Mouse (Mus musculus) heart, adult 11 months (tissue): Measurements from ENCODE around the gene Gm4969.
"Not testable (repeated sequence)": the region's sequence is repeated elsewhere in the genome, so short reads cannot be mapped to it uniquely, and the experiment has no call there.

Experiments used
- DNase-seq: peaks from one replicate; pipeline ENCODE4 v3.0.0; 2022

Gene Gm4969

GRCm38 (mm10) chr7:19093174-19093521, 25.0 kb downstream of the Gm4969 start:
- DNase-seq: peak; percentile 98

DNA sequence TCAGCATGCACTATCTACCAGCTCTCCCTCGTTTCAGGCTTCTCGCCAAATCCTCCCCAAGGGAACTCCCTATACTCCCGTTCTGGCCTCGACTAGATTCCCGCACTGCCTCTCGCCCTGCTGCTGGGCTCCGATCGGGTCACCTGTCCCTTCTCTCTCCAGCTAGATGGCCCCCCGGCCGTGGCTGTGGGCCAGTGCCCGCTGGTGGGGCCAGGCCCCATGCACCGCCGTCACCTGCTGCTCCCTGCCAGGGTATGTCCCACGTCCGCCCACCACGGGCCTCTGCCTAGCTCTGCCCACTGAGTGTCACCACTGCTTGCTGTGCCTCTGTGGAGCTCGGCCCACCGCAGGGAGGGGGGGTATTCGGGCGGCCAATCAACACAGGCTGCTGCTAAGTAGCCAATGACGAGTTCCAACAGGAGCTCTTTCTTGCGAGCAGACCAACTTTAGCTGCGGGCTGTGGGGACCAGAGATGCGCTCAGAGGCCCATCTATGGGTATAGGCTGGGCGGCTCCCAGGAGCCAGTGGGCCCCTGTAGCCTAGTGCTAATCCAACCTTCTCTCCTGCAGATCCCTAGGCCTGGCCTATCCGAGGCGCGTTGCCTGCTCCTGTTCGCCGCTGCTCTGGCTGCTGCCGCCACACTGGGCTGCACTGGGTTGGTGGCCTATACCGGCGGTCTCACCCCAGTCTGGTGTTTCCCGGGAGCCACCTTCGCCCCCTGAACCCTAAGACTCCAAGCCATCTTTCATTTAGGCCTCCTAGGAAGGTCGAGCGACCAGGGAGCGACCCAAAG, 25.6 kb downstream of the Gm4969 start:
- peak; percentile 99 for DNase-seq

- peak; percentile 94 for DNase-seq
These were observed 26.3 kb downstream of the Gm4969 start for GRCm38 (mm10) chr7:19091913-19092312.

DNA sequence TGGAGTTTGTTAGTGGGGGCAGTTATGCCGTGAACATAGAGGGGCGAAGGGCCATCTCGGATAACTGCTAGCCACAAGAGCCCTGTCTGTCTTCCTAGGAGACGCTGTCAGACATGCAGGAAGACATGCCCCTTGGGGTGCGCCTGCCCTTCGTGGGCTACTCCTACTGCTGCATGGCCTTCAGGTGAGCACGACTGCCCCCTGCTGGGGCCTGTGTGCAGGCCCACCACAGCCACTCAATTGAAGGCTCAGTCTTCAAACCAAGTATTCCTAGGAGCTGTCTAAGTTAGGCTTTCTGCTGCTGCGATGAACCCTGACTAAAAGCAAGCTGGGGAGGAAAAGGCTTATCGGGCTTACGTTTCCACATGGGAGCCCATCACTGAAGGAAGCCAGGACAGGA, 29.4 kb downstream of the Gm4969 start:
- DNase-seq: peak; percentile 95

GRCm38 (mm10) chr7:19086760-19087159, 31.4 kb downstream of the Gm4969 start:
- peak; percentile 94 for DNase-seq

- peak; percentile 95 for DNase-seq
These were observed 32.1 kb downstream of the Gm4969 start for GRCm38 (mm10) chr7:19086042-19086441.

DNA sequence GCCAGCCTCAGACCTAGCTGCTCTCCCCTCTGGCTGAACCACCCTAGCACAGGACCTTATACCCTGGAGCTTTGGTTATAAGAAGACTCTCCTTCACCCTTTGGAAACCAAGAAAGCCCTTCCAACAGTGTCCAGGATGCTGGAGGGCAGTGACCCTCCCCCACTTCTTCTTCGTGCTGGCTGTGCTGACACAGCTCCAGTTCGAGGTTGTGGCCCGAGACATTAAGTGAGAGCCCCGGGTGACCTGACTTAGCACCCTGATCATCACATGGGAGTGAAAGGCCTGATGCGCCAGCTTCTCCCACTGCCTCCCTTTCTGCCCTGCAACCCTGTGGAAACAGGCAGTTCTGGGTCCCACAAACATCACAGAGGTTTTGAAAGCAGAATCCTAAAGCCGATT, 32.7 kb downstream of the Gm4969 start:
- DNase-seq: no peak

DNA sequence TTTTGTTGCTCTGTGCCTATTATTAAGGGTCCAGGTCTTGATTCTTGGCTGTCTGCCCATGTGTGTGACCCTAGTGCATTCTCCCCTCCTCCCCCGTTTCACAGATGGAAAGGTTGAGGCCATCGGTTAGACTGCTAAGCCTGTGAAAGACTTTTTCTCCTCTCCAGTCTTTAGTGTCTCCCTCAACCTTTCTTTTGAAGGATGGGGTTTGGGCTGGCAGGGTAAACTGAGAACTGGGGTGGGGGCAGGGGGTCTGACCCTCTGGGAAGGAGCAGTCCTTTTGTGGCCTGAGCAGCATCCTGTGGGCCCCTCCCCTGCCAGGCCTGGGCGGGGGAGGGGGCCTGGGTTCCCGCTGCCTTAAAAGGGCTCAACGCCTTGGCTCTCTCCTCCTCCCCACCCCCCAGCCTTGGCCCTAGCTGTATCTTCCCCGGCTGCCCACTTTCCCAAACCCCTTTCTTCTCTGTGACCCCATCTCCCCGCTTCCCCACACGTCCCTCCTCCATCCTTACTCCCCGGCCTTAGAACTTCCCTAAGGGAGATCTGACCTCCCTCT, 33.2 kb downstream of the Gm4969 start:
- DNase-seq: peak; percentile 94

GRCm38 (mm10) chr7:19084277-19084771, 33.8 kb downstream of the Gm4969 start:
- DNase-seq: peak; percentile 97

- peak; percentile 98 for DNase-seq
These were observed 34.5 kb downstream of the Gm4969 start, which contains the start of gene Dmpk for GRCm38 (mm10) chr7:19083701-19084100. Gene Dmpk, plus strand, starts transcription at chr7:19083849.

DNA sequence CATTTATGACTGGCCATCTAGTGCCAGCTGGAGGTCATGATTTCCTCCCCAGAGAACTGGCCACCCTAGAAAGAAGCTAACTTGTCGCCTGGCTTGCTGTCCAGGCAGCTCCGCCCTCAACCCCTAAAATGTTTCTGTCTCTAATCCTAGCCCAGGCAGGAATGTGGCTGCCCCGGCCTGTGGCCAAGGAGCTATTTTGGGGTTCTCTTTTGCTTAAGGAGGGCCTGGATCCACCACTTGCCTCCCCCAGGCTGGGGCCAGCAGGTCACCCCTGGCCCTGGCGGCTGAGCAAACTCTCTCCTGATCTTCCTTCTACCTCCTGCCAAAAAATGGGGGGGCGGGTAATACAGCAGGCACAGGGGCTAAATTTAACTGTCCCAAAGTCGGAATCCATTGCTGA, 35.1 kb downstream of the Gm4969 start:
- DNase-seq: peak; percentile 99

- DNase-seq: peak; percentile 94
These were observed 36.0 kb downstream of the Gm4969 start for GRCm38 (mm10) chr7:19082171-19082570.

DNA sequence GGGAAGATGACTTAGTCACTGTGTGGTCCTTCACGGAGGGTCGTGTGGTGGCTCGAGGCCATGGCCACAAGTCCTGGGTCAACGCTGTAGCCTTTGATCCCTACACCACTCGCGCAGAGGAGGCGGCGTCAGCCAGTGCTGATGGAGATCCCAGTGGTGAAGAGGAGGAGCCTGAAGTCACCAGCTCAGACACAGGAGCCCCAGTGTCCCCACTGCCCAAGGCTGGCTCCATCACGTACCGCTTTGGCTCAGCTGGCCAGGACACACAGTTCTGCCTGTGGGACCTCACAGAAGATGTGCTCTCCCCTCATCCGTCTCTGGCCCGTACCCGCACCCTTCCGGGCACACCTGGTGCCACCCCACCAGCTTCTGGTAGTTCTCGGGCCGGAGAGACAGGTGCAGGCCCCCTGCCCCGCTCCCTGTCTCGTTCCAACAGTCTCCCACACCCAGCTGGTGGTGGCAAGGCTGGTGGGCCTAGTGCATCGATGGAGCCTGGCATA, 37.7 kb downstream of the Gm4969 start:
- DNase-seq: peak; percentile 90

DNA sequence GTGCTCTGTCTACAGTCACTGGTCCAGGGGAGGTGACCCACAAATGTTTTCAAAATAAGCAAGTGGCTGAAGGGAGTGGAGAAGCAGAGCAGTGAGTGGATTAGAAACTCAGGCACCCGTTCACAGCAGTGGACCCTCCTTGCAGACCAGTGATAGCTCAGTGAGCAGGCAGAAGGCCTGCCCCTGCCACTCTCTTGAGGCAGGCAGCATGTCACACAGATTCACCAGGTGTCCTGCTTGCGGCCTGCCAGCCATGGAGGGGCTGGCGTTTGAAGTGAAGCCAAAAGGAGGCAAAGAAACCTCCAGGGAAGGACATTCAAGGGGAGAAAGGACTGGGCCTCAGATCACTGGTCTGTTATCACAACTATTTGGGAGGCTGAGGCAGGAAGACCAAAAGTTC, 39.4 kb downstream of the Gm4969 start:
- DNase-seq: peak; percentile 91

DNA sequence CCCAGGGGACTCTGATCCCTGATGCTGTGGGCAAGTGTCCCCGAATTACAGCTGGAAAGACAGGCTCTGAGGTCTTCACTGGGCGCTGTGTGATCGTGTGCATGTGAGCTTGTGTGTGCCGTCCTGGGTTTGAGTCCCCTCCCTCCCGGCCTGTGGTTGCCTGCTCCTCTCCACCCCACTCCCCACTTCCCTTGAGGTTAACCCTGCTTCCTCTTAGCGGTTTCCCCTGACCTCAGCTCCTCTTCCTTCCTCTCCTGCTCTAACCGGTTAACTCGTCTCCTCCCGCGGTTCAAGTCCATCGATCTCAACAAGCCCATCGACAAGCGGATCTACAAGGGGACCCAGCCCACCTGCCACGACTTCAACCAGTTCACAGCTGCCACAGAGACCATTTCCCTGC, 40.4 kb downstream of the Gm4969 start:
- DNase-seq: peak; percentile 97

GRCm38 (mm10) chr7:19076586-19076991, 41.6 kb downstream of the Gm4969 start:
- peak; percentile 96 for DNase-seq

DNA sequence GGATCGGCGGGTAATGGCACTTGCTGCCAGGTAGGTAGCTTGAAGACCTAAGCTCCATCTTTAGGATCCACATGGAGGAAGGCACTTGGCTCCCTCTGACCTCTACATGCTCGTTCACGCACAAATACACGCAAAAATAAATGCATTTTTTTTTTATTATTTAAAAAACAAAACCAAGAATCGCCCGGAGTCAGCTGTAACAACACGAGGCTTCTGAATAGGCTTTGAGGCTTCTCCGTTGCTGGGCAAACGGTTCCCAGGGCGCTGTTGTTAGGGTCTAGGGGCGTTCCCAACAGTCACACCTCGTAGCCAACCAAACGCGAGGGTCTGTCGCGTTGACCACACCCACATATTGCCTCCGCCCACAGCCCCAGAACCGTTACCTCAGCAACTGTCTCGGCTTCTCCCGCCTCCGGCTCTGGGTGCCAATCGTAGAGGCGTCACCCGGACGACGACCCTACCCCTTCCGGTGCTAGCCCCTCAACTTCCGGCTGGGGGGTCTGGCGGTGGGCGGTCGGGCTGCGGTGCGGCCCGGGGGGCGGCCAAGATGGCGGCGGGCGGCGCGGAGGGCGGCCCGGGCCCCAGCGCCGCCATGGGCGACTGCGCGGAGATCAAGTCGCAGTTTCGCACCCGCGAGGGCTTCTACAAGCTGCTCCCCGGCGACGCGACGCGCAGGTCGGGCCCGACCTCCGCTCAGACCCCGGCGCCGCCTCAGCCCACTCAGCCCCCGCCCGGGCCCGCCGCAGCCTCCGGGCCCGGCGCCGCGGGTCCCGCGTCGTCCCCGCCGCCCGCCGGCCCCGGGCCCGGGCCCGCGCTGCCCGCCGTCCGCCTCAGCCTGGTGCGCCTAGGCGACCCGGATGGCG, 42.2 kb downstream of the Gm4969 start, which contains the start of gene Dmwd:
Gene Dmwd, plus strand, starts transcription at position 505 of the 863 bp plus-strand sequence.
- DNase-seq: peak; percentile 100

GRCm38 (mm10) chr7:19075231-19075630, 42.9 kb downstream of the Gm4969 start:
- DNase-seq: peak; percentile 92

GRCm38 (mm10) chr7:19074494-19074893, 43.7 kb downstream of the Gm4969 start:
- no peak for DNase-seq

DNA sequence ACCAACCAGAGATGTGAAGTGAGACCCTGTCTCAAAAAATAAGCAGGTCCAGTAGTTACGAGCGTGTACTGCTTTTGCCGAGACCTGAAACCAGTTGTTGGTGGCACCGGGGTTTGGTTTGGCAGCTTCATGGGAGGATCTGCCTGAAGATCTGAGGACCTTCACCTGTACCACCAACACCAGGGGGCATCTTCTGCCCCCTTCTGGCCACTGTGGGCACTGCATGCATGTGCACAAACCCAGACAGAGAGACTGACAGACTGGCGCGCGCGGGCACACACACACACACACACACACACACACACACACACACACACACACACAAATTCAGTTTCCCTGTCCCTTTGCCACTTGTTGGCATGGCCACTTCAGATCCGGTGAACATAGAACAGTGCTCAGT, 44.7 kb downstream of the Gm4969 start:
- DNase-seq: no peak

GRCm38 (mm10) chr7:19071024-19071423, 47.1 kb downstream of the Gm4969 start:
- DNase-seq: not testable (repeated sequence)

DNA sequence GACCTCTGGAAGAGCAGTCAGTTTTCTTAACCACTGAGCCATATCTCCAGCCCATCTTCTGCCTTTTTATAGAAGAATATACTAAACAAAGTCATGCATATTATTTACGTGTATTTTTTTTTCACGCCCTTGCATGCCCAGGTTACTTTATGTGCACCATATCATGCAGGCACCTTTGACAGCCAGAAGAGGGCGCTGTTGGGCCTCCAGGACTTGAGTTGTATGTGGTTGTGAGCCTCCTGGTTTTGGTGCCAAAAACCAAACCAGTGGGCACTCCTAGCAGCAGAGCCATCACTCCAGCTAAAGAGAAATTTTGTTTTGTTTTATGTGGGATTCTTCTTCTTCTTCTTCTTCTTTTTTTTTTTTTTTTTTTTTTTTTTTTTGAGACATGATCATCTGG, 48.7 kb downstream of the Gm4969 start:
- DNase-seq: no peak

DNA sequence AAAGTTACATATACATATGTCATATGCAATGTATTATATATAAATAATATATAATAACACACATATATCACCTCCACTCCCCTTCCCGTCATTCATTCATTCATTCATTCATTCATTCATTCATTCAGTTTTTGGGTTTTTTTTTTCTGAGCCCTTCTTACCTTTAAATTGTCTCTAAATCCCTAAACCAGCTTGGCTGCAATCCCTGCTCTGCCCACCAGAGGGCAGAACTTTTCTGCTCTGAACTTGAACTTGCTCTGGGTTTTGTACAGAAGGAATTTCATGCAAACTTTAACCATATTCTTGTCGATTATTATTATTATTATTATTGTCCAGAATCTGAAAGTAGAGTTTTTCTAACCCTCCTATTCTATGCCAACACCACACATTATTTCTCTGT, 49.5 kb downstream of the Gm4969 start:
- DNase-seq: no peak
